Comparison of ENCODE assay signal across 15 mouse cellular contexts in genomic region chr15:33759496-33759895, GRCm38 (mm10).
DNase-seq lines count a peak whose midpoint lies in the region; TF ChIP-seq lines count a peak whose summit lies in the region.
"Had no signal": no experiment of that assay in that cellular context is flagged by ENCODE, and none has a peak within 500 bp of the region (broad histone marks: within the 10 kb centered on the region; RNA-seq: fewer than 3 reads in every experiment).

No protein-coding gene starts in this region.

- H3K27ac ChIP-seq in heart, adult 2 months, result no peak overlapping the region
- no peak overlapping the region for H3K27ac ChIP-seq in heart, embryonic 10.5 days
- H3K27ac ChIP-seq: liver, embryonic 12.5 days; stomach, embryonic 15.5 days had no signal

- no peak for TF ChIP-seq CTCF in heart, adult 2 months (IDR thresholded peaks at IDR 0.05)

- H3K9ac ChIP-seq in heart, adult 2 months (ENCODE audit: low read depth, low read length), result no peak overlapping the region
- H3K9ac ChIP-seq: forebrain, postnatal 0 days; liver, embryonic 12.5 days; stomach, embryonic 15.5 days had no signal

- WGBS in heart, adult 2 months, result 26% methylated on average over 6 of the region's 6 CpGs
- 35% methylated on average over 6 of the region's 6 CpGs for WGBS in heart, embryonic 10.5 days

- intact Hi-C loops in heart, adult 2 months (cut with DNase I), result no loop called here

- no peak for TF ChIP-seq POLR2A in heart, adult 2 months (IDR thresholded peaks at IDR 0.05; ENCODE audit: insufficient read depth, low read depth, low read length)

- no peaks in the 10 kb centered on the region for H3K79me2 ChIP-seq in heart, adult 2 months (replicated peaks; ENCODE audit: control insufficient read depth, insufficient read depth, low read length)

- DNase-seq in heart, adult 2 months, result peak; percentile 20 to 24
- no peak for DNase-seq in heart, embryonic 10.5 days (ENCODE audit: low spot score)
- DNase-seq in ovary, postnatal 14 days (ENCODE audit: low spot score), result peak; percentile 1
- DNase-seq in ovary, adult 18-20 months (ENCODE audit: low spot score), result no peak
- peak; percentile 22 to 33 for DNase-seq in heart, adult 9 months (ENCODE audit: low spot score in 2 of 2)
- peak; percentile 92 for DNase-seq in skeletal muscle tissue, adult 2 months (ENCODE audit: low read depth, low spot score)
- no peak for DNase-seq in adrenal gland, adult 2 months
- DNase-seq in retina, embryonic 14.5 days (ENCODE audit: low spot score), result no peak
- DNase-seq: cerebellum, postnatal 36 days; forebrain, postnatal 0 days; right cerebral cortex, postnatal 4 days; thymus, postnatal 4 days had no signal

- H3K4me1 ChIP-seq in heart, adult 2 months (ENCODE audit: control insufficient read depth, insufficient read depth, low read length), result no peaks in the 10 kb centered on the region; the same call in 1 of the 2 replicates
- no peaks in the 10 kb centered on the region for H3K4me1 ChIP-seq in heart, embryonic 10.5 days
- H3K4me1 ChIP-seq: liver, embryonic 12.5 days; megakaryocyte, embryonic 14.5 days; stomach, embryonic 15.5 days had no signal

- no peaks in the 10 kb centered on the region for H3K36me3 ChIP-seq in heart, adult 2 months (ENCODE audit: control insufficient read depth, insufficient read depth, low read length)
- H3K36me3 ChIP-seq in heart, embryonic 10.5 days, result no peaks in the 10 kb centered on the region
- H3K36me3 ChIP-seq: liver, embryonic 12.5 days; stomach, embryonic 15.5 days had no signal

- H3K27me3 ChIP-seq in heart, adult 2 months (ENCODE audit: control insufficient read depth, insufficient read depth, low read length), result no peaks in the 10 kb centered on the region
- H3K27me3 ChIP-seq in heart, embryonic 10.5 days (ENCODE audit: insufficient read depth, poor library complexity, severe bottlenecking), result no peaks in the 10 kb centered on the region
- H3K27me3 ChIP-seq: liver, embryonic 12.5 days; megakaryocyte, embryonic 14.5 days; stomach, embryonic 15.5 days had no signal

- no peak for TF ChIP-seq EP300 in heart, adult 2 months (IDR thresholded peaks at IDR 0.05; ENCODE audit: insufficient read depth, low read depth, low read length)

- H3K9me3 ChIP-seq in heart, embryonic 10.5 days, result no peaks in the 10 kb centered on the region
- H3K9me3 ChIP-seq: liver, embryonic 12.5 days; megakaryocyte, embryonic 14.5 days; stomach, embryonic 15.5 days had no signal

- H3K4me3 ChIP-seq in heart, adult 2 months, result no peak overlapping the region
- no peak overlapping the region for H3K4me3 ChIP-seq in heart, embryonic 10.5 days
- H3K4me3 ChIP-seq: liver, embryonic 12.5 days; megakaryocyte, embryonic 14.5 days; stomach, embryonic 15.5 days had no signal

Comparison
In these comparisons a context has a peak if more than half of its experiments do, and no peak if none do; other contexts are left out.
1. DNase-seq: peak in heart, adult 2 months (2 of 2), ovary, postnatal 14 days (single experiment), heart, adult 9 months (2 of 2) and skeletal muscle tissue, adult 2 months (single experiment); none in heart, embryonic 10.5 days (single experiment), ovary, adult 18-20 months (single experiment), adrenal gland, adult 2 months (single experiment) and retina, embryonic 14.5 days (single experiment).